Mouse (Mus musculus): ENCODE results near the gene Map4k2. TPM values are rescaled to one million over a fixed set of nuclear protein-coding genes. Genes with fewer than 3 reads are reported as not detected.

Gene Map4k2
- polyA plus RNA-seq, 1 experiment from 2014 or later: 10.1 TPM

DNA sequence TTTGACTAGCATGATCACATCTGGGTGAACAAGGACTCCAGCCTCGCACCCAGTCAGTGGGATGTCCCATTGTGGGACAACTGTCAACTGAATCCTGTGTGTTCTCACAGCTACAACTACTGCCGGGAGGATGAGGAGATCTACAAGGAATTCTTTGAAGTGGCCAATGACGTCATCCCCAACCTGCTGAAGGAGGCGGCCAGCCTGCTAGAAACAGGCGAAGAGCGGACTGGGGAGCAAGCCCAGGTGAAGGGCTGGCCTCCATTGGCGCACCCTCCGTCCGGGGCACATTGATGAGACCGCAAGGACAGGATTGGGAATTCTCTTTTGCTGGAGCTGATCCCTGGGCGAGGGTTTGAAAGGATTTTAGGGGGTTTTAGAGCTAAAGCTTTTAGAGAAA lies 2.2 kb upstream of the Map4k2 start:
- no peak overlapping the region for H3K4me2 ChIP-seq
- peaks cover 30% of the 10 kb centered on the region for H3K4me1 ChIP-seq (ENCODE audit: control insufficient read depth, insufficient read depth, low read length)
- WGBS (ENCODE audit: insufficient replicate concordance): 89% methylated on average over 11 of the region's 11 CpGs
- H3K27me3 ChIP-seq (ENCODE audit: control insufficient read depth, insufficient read depth, low read length): no peaks in the 10 kb centered on the region
- peaks cover 29% of the 10 kb centered on the region for H3K36me3 ChIP-seq (ENCODE audit: control insufficient read depth, insufficient read depth, low read length)
- ATAC-seq (replicated peaks; ENCODE audit: insufficient number of reproducible peaks, low FRiP score, low TSS enrichment): no peak
- no peaks in the 10 kb centered on the region for H3K9me3 ChIP-seq (replicated peaks; ENCODE audit: control insufficient read depth, low read length)
- H3K4me3 ChIP-seq (ENCODE audit: low read depth, low read length): no peak overlapping the region
- H3K9ac ChIP-seq (ENCODE audit: low read depth, low read length): no peak overlapping the region
- H3K27ac ChIP-seq (ENCODE audit: low read depth, low read length): no peak overlapping the region

DNA sequence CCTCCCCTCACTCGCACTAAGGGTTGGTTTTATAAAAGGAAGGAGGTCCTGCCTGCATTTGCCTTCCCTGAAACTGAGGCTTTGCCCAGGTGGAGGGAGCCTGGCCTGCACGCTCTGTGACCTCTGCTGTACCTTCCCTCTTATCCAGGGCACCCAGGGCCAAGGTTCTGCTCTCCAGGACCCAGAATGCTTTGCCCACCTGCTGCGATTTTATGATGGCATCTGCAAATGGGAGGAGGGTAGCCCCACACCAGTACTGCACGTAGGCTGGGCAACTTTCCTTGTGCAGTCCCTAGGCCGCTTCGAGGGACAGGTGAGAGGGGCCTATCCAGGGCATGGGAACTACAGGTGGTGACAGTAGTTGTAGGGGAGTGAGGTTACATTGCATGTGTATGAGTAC lies 1.7 kb upstream of the Map4k2 start:
- WGBS (ENCODE audit: insufficient replicate concordance): 91% methylated on average over 6 of the region's 6 CpGs
- H3K9me3 ChIP-seq (replicated peaks; ENCODE audit: control insufficient read depth, low read length): no peaks in the 10 kb centered on the region
- H3K4me1 ChIP-seq (ENCODE audit: control insufficient read depth, insufficient read depth, low read length): peaks cover 30% of the 10 kb centered on the region
- H3K27me3 ChIP-seq (ENCODE audit: control insufficient read depth, insufficient read depth, low read length): no peaks in the 10 kb centered on the region
- peaks cover 29% of the 10 kb centered on the region for H3K36me3 ChIP-seq (ENCODE audit: control insufficient read depth, insufficient read depth, low read length)
- no peak overlapping the region for H3K27ac ChIP-seq (ENCODE audit: low read depth, low read length)
- H3K4me3 ChIP-seq (ENCODE audit: low read depth, low read length): no peak overlapping the region
- ATAC-seq (replicated peaks; ENCODE audit: insufficient number of reproducible peaks, low FRiP score, low TSS enrichment): no peak
- no peak overlapping the region for H3K9ac ChIP-seq (ENCODE audit: low read depth, low read length)
- no peak overlapping the region for H3K4me2 ChIP-seq

DNA sequence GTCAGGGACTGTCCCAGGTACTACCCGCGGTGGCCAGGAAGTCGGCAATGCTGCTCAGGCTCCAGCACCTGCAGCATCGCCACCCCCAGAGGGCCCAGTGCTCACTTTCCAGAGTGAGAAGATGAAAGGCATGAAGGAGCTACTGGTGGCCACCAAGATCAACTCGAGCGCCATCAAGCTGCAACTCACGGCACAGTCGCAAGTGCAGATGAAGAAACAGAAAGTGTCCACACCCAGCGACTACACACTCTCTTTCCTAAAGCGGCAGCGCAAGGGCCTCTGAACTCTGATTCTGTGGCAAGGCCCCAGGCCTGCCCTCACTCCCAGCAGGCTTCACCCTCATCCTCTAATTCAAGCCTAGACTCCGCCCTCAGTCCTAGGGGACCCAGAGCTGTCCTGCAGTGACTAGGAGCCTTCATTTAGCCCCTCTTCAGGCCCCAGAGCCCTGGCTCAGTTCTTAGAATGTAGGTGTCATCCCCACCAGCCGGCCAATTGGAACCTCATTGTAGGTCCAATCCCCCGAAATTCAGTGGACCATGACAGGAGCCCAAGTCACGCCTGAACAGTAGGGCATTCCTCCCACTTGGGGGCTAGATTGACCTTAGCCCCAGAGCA lies 938 bp upstream of the Map4k2 start:
- no peak overlapping the region for H3K4me3 ChIP-seq (ENCODE audit: low read depth, low read length)
- H3K4me1 ChIP-seq (ENCODE audit: control insufficient read depth, insufficient read depth, low read length): peaks cover 30% of the 10 kb centered on the region
- no peaks in the 10 kb centered on the region for H3K9me3 ChIP-seq (replicated peaks; ENCODE audit: control insufficient read depth, low read length)
- no peaks in the 10 kb centered on the region for H3K27me3 ChIP-seq (ENCODE audit: control insufficient read depth, insufficient read depth, low read length)
- 65% methylated on average over 15 of the region's 15 CpGs for WGBS (ENCODE audit: insufficient replicate concordance)
- ATAC-seq (replicated peaks; ENCODE audit: insufficient number of reproducible peaks, low FRiP score, low TSS enrichment): no peak
- peak overlapping the region; percentile 98 for H3K4me2 ChIP-seq
- peaks cover 29% of the 10 kb centered on the region for H3K36me3 ChIP-seq (ENCODE audit: control insufficient read depth, insufficient read depth, low read length)
- H3K27ac ChIP-seq (ENCODE audit: low read depth, low read length): no peak overlapping the region; the same call in 1 of the 2 replicates
- no peak overlapping the region for H3K9ac ChIP-seq (ENCODE audit: low read depth, low read length)

DNA sequence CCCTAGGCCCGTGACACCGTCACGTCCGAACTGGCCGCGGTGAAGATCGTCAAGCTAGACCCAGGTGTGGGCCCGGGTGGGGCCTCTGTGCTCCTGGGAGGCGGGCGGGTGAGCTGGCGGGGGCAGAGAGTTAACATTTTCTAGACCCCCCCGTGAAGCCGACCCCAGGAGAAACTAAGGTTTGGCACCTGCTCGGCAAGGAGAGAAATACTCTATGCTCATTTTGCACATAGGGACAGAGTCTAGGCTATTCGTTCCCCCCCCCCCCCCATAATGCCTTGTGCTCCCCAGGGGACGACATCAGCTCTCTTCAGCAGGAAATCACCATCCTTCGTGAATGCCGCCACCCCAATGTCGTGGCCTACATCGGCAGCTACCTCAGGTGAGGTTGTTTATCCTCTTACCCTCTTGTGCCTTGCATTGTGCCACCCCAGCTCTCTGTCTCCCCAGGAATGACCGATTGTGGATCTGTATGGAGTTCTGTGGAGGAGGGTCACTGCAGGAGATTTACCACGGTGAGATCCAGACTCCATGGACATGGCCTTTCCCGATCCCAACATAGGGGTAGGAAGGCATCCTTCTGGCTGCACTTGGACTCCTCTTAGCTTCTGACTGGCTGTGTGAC lies 630 bp downstream of the Map4k2 start:
- 10% methylated on average over 23 of the region's 23 CpGs for WGBS (ENCODE audit: insufficient replicate concordance)
- peaks cover 22% of the 10 kb centered on the region for H3K4me1 ChIP-seq (ENCODE audit: control insufficient read depth, insufficient read depth, low read length)
- no peak for ATAC-seq (replicated peaks; ENCODE audit: insufficient number of reproducible peaks, low FRiP score, low TSS enrichment)

DNA sequence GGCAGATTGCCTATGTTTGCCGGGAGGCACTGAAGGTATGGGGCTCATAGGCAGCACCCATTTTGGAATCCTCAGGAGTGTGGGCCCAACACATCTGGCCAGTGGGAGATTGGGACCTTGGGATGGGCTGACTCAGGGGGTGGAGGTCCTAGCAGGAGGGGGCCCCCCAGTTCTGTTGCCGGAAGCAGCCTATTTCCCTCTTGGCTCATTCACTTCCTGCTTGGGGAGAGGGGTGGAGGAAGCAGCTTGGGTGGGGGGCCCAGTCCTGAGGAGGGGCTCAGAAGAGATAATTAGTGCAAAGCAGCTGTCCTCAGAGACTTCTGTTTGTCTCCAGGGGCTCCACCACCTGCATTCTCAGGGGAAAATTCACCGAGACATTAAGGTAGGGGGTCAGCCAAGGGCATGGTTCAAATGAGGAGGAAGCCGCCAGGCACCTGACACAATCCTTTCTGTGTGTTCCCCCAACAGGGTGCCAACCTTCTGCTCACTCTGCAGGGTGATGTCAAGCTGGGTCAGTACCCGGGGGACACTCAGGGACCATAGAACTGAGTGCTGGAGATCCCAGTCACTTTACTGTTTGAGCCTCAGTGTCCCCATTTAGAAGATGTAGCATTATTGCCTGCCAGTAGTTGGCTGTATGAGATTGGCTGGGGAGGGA lies 1.5 kb downstream of the Map4k2 start:
- Histone ChIP-seq H3K27ac (ENCODE audit: low read depth, low read length) (no peak overlapping the region), H3K4me3 (ENCODE audit: low read depth, low read length) (peak overlapping the region; percentile 72; the same call in 1 of the 2 replicates), H3K4me1 (ENCODE audit: control insufficient read depth, insufficient read depth, low read length) (peaks cover 19% of the 10 kb centered on the region), H3K36me3 (ENCODE audit: control insufficient read depth, insufficient read depth, low read length) (peaks cover 35% of the 10 kb centered on the region), H3K27me3 (ENCODE audit: control insufficient read depth, insufficient read depth, low read length) (no peaks in the 10 kb centered on the region), H3K4me2 (peak overlapping the region; percentile 98), H3K9ac (ENCODE audit: low read depth, low read length) (0 out of 2 replicates have a peak overlapping the region, but pooled peaks have one; percentile 85), H3K9me3 (replicated peaks; ENCODE audit: control insufficient read depth, low read length) (no peaks in the 10 kb centered on the region)
- no peak for ATAC-seq (replicated peaks; ENCODE audit: insufficient number of reproducible peaks, low FRiP score, low TSS enrichment)
- WGBS (ENCODE audit: insufficient replicate concordance): 66% methylated on average over 5 of the region's 5 CpGs

More for the DNA sequence above, 630 bp downstream of the Map4k2 start:
- Histone ChIP-seq H3K36me3 (ENCODE audit: control insufficient read depth, insufficient read depth, low read length) (peaks cover 36% of the 10 kb centered on the region), H3K9me3 (replicated peaks; ENCODE audit: control insufficient read depth, low read length) (no peaks in the 10 kb centered on the region), H3K9ac (ENCODE audit: low read depth, low read length) (peak overlapping the region; percentile 85), H3K4me2 (peak overlapping the region; percentile 98), H3K27me3 (ENCODE audit: control insufficient read depth, insufficient read depth, low read length) (no peaks in the 10 kb centered on the region), H3K27ac (ENCODE audit: low read depth, low read length) (no peak overlapping the region), H3K4me3 (ENCODE audit: low read depth, low read length) (peak overlapping the region; percentile 72)

DNA sequence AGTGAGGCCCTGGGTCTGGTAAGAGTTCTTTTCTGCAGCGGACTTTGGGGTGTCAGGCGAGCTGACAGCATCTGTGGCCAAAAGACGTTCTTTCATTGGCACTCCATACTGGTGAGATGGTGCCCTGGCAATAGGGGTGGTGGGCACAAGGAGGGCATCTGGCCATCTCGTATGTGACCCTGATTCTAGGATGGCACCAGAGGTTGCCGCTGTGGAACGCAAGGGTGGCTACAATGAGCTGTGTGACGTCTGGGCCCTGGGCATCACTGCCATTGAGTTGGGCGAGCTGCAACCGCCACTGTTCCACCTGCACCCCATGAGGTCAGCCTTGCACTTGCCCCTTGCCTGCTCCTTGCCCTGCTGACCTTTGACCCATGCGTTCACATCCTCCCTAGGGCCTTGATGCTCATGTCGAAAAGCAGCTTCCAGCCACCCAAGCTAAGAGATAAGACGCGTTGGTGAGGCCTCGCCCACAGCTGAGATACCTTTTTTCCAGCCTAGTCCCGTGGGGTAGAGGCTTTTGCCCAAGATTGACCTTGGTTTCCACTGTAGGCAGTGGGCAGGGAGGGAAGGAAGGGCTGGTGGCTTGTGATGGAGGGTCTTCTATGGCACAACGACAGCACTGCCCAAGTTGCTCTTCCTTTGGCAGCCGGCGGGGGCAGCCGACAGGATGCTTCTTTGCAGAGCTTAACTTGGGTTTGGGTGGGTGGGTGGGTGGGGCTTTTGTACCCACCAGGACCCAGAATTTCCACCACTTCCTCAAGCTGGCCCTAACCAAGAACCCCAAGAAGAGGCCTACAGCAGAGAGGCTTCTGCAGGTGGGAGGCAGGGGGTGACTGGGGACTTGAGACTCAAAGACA lies 2.4 kb downstream of the Map4k2 start:
- Histone ChIP-seq H3K27ac (ENCODE audit: low read depth, low read length) (no peak overlapping the region), H3K27me3 (ENCODE audit: control insufficient read depth, insufficient read depth, low read length) (no peaks in the 10 kb centered on the region), H3K9ac (ENCODE audit: low read depth, low read length) (no peak overlapping the region), H3K36me3 (ENCODE audit: control insufficient read depth, insufficient read depth, low read length) (peaks cover 29% of the 10 kb centered on the region), H3K4me1 (ENCODE audit: control insufficient read depth, insufficient read depth, low read length) (peaks cover 19% of the 10 kb centered on the region), H3K9me3 (replicated peaks; ENCODE audit: control insufficient read depth, low read length) (no peaks in the 10 kb centered on the region), H3K4me3 (ENCODE audit: low read depth, low read length) (no peak overlapping the region), H3K4me2 (no peak overlapping the region)
- WGBS (ENCODE audit: insufficient replicate concordance): 68% methylated on average over 19 of the region's 19 CpGs
- no peak for ATAC-seq (replicated peaks; ENCODE audit: insufficient number of reproducible peaks, low FRiP score, low TSS enrichment)

DNA sequence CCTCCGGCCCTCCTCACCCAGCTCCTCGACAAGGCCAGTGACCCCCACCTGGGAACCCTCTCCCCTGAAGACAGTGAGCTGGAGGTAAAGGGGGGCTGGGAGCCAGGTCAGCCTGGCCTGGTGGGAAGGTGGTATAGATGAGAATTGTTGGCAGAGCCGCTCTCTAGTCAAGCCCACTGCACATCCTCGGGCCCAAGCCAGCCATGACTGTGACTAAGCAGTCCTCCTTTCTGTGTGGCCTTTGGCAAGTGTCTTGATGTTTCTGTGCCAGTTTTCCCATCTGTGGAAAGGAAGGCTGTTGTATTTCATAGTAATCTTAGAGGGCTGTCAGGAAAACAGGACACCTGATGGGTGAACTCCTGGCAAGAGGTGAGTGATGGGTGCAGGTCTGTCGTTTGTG lies 3.1 kb downstream of the Map4k2 start:
- Histone ChIP-seq H3K9me3 (replicated peaks; ENCODE audit: control insufficient read depth, low read length) (no peaks in the 10 kb centered on the region), H3K27me3 (ENCODE audit: control insufficient read depth, insufficient read depth, low read length) (no peaks in the 10 kb centered on the region), H3K4me3 (ENCODE audit: low read depth, low read length) (no peak overlapping the region), H3K4me2 (no peak overlapping the region), H3K27ac (ENCODE audit: low read depth, low read length) (no peak overlapping the region), H3K9ac (ENCODE audit: low read depth, low read length) (no peak overlapping the region), H3K4me1 (ENCODE audit: control insufficient read depth, insufficient read depth, low read length) (peaks cover 24% of the 10 kb centered on the region), H3K36me3 (ENCODE audit: control insufficient read depth, insufficient read depth, low read length) (peaks cover 22% of the 10 kb centered on the region)
- no peak for ATAC-seq (replicated peaks; ENCODE audit: insufficient number of reproducible peaks, low FRiP score, low TSS enrichment)
- WGBS (ENCODE audit: insufficient replicate concordance): 76% methylated on average over 5 of the region's 5 CpGs

DNA sequence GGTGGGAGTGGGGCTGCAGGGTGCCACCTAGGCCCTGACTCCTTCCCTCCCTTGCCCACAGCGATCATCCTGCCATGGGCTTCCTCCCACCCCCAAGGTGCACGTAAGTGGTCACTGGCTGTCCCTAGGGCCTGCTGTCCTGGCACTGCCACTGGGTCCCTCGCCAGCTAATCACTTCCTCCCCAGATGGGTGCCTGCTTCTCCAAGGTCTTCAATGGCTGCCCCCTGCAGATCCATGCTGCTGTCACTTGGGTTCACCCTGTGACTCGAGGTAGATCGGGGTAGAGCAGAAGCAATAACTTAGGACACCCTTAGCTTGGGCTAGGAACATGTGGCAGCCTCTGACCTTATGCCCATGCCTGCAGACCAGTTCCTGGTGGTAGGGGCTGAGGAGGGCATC lies 5.1 kb downstream of the Map4k2 start:
- H3K4me1 ChIP-seq (ENCODE audit: control insufficient read depth, insufficient read depth, low read length): peaks cover 24% of the 10 kb centered on the region
- H3K9ac ChIP-seq (ENCODE audit: low read depth, low read length): no peak overlapping the region
- ATAC-seq (replicated peaks; ENCODE audit: insufficient number of reproducible peaks, low FRiP score, low TSS enrichment): no peak
- no peak overlapping the region for H3K4me2 ChIP-seq
- no peak overlapping the region for H3K4me3 ChIP-seq (ENCODE audit: low read depth, low read length)
- H3K9me3 ChIP-seq (replicated peaks; ENCODE audit: control insufficient read depth, low read length): no peaks in the 10 kb centered on the region
- H3K27me3 ChIP-seq (ENCODE audit: control insufficient read depth, insufficient read depth, low read length): no peaks in the 10 kb centered on the region
- WGBS (ENCODE audit: insufficient replicate concordance): 89% methylated on average over 5 of the region's 5 CpGs
- no peak overlapping the region for H3K27ac ChIP-seq (ENCODE audit: low read depth, low read length)
- peaks cover 10% of the 10 kb centered on the region for H3K36me3 ChIP-seq (ENCODE audit: control insufficient read depth, insufficient read depth, low read length)
